Mouse (Mus musculus) ES-Bruce4 (cell line): Measurements from ENCODE around the gene Nlrp3.

Source experiments
- CTCF ChIP-seq: IDR thresholded peaks from one replicate; pipeline ENCODE4 v1.8.1; 2011; ENCODE audit warnings: low read depth, low read length
- EP300 ChIP-seq: IDR thresholded peaks from 2 replicates; pipeline ENCODE4 v1.6.1; 2011; ENCODE audit warnings: low read depth, low read length; ENCODE audit not compliant: insufficient read depth
- POLR2A ChIP-seq: IDR thresholded peaks from one replicate; pipeline ENCODE4 v1.8.1; 2011; ENCODE audit warnings: low read length; ENCODE audit not compliant: insufficient read depth

DNA sequence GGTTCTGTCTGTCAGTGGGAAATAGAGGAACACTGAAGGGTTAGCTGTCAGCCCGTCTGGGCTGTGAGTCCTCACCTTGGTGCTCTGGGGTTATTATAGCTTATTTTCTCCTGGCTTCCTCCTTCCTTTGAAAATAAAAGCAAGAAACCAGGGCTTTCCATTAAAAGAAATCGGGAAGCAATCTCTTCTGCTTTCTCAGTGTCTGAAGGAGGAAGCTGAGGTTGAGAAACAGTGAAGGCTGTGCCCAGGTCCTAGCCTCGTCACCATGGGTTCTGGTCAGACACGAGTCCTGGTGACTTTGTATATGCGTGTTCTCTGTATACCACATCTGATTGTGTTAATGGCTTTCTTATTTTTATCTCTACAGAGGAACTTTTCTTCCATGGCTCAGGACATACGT lies 1.1 kb downstream of the Nlrp3 start:
- TF ChIP-seq CTCF: no peak
- TF ChIP-seq EP300: no peak
- TF ChIP-seq POLR2A: no peak
